Mouse (Mus musculus) MEL (cell line): ENCODE data around the gene Ppdpf. TPM values are rescaled to one million over a fixed set of nuclear protein-coding genes. Genes with fewer than 3 reads are reported as not detected.
A peak's percentile ranks its signal among the peaks of the same experiment; 100 is the strongest.

Experiments used
- DNase-seq: peaks from one replicate; pipeline ENCODE4 v3.0.0; 2011; ENCODE audit warnings: low read depth, low spot score
- H3K27ac ChIP-seq: 2 replicates; pipeline ENCODE4 v1.5.1; 2012; ENCODE audit warnings: low read depth, mild to moderate bottlenecking, control low read depth, low read length, moderate library complexity; ENCODE audit not compliant: control insufficient read depth
- H3K27me3 ChIP-seq, 2 experiments: fragments of 150-350 bp in 1 of 2; sonication (generic) in 1 of 2; 2 replicates each; pipeline ENCODE4 v1.6.1; 2012; ENCODE audit warnings: low read length in 2 of 2, mild to moderate bottlenecking in 2 of 2, improper control_type of control experiment in 1 of 2, moderate library complexity in 1 of 2; ENCODE audit not compliant: insufficient read depth in 2 of 2, control insufficient read depth in 1 of 2
- H3K36me3 ChIP-seq, 2 experiments: 2 replicates each; pipeline ENCODE4 v1.6.1; 2012 to 2014; ENCODE audit warnings: low read length in 2 of 2, improper control_type of control experiment in 1 of 2, inconsistent platforms in 1 of 2, mild to moderate bottlenecking in 1 of 2; ENCODE audit not compliant: insufficient read depth in 2 of 2, control insufficient read depth in 1 of 2
- H3K4me1 ChIP-seq, 2 experiments: fragments of 150-350 bp in 1 of 2; sonication (generic) in 1 of 2; 2 replicates each; pipeline ENCODE4 v1.6.1; 2012; ENCODE audit warnings: low read length in 2 of 2, improper control_type of control experiment in 1 of 2, mild to moderate bottlenecking in 1 of 2; ENCODE audit not compliant: insufficient read depth in 2 of 2, control insufficient read depth in 1 of 2
- H3K4me3 ChIP-seq, 2 experiments: fragments of 150-350 bp in 1 of 2; sonication (generic) in 1 of 2; 2 replicates each; pipeline ENCODE4 v1.5.1; 2012; ENCODE audit warnings: low read depth in 2 of 2, low read length in 2 of 2, mild to moderate bottlenecking in 2 of 2, moderate library complexity in 2 of 2, control low read depth in 1 of 2, improper control_type of control experiment in 1 of 2; ENCODE audit not compliant: control insufficient read depth in 1 of 2, insufficient read depth in 1 of 2
- H3K79me2 ChIP-seq: 2 replicates; pipeline ENCODE4 v1.6.1; 2012; ENCODE audit warnings: mild to moderate bottlenecking, low read length, moderate library complexity; ENCODE audit not compliant: control insufficient read depth, poor library complexity, insufficient read depth
- H3K9ac ChIP-seq: 2 replicates; pipeline ENCODE4 v1.6.1; 2012; ENCODE audit warnings: low read depth, mild to moderate bottlenecking, control low read depth, low read length, moderate library complexity; ENCODE audit not compliant: control insufficient read depth, poor library complexity, severe bottlenecking
- H3K9me3 ChIP-seq: fragments of 150-350 bp; sonication (generic); replicated peaks from 2 replicates; pipeline ENCODE4 v1.6.1; 2012; ENCODE audit warnings: mild to moderate bottlenecking, low read length, improper control_type of control experiment, moderate library complexity; ENCODE audit not compliant: insufficient read depth
- EP300 ChIP-seq, 2 experiments: IDR thresholded peaks; 2 replicates each; pipeline ENCODE4 v1.6.1; 2011; ENCODE audit warnings: improper control_type of control experiment in 2 of 2, low read length in 2 of 2, low read depth in 1 of 2, mild to moderate bottlenecking in 1 of 2
- JUND ChIP-seq: IDR thresholded peaks from 2 replicates; pipeline ENCODE4 v1.6.1; 2011; ENCODE audit warnings: low read depth, mild to moderate bottlenecking, improper control_type of control experiment, low read length
- KAT2A ChIP-seq: conservative IDR thresholded peaks from 2 replicates; pipeline ENCODE4 v1.6.1; 2012; ENCODE audit warnings: low read depth, low read length, improper control_type of control experiment, inconsistent platforms
- MAFK ChIP-seq: IDR thresholded peaks from 2 replicates; pipeline ENCODE4 v1.6.1; 2011; ENCODE audit warnings: low read depth, mild to moderate bottlenecking, low read length, improper control_type of control experiment, borderline replicate concordance
- MEF2A ChIP-seq: IDR thresholded peaks from 2 replicates; pipeline ENCODE4 v1.6.1; 2014; ENCODE audit warnings: low read depth, mild to moderate bottlenecking, inconsistent platforms, low read length, improper control_type of control experiment; ENCODE audit not compliant: poor library complexity, insufficient replicate concordance, severe bottlenecking; ENCODE audit errors: extremely low read depth
- MYC ChIP-seq: IDR thresholded peaks from 2 replicates; pipeline ENCODE4 v1.6.1; 2011; ENCODE audit warnings: low read depth, mild to moderate bottlenecking, low read length, improper control_type of control experiment, moderate library complexity
- NELFE ChIP-seq: IDR thresholded peaks from 2 replicates; pipeline ENCODE4 v1.6.1; 2011; ENCODE audit warnings: low read depth, low read length, improper control_type of control experiment
- POLR2A ChIP-seq, 2 experiments: IDR thresholded peaks; 2 replicates each; pipeline ENCODE4 v1.6.1; 2011 to 2012; ENCODE audit warnings: low read length in 2 of 2, mild to moderate bottlenecking in 2 of 2, control low read depth in 1 of 2, improper control_type of control experiment in 1 of 2, low read depth in 1 of 2, moderate library complexity in 1 of 2; ENCODE audit not compliant: control insufficient read depth in 1 of 2, insufficient read depth in 1 of 2, poor library complexity in 1 of 2
- POLR2AphosphoS5 ChIP-seq: IDR thresholded peaks from 2 replicates; pipeline ENCODE4 v1.6.1; 2012; ENCODE audit warnings: low read depth, borderline replicate concordance, mild to moderate bottlenecking, inconsistent platforms, low read length, moderate library complexity, mixed read lengths
- RCOR1 ChIP-seq: IDR thresholded peaks from 2 replicates; pipeline ENCODE4 v1.6.1; 2012; ENCODE audit warnings: low read depth, mild to moderate bottlenecking, inconsistent platforms, low read length, improper control_type of control experiment
- SIN3A ChIP-seq: IDR thresholded peaks from 2 replicates; pipeline ENCODE4 v1.6.1; 2012; ENCODE audit warnings: low read length, improper control_type of control experiment, inconsistent platforms
- TAL1 ChIP-seq: IDR thresholded peaks from 2 replicates; pipeline ENCODE4 v1.6.1; 2012; ENCODE audit warnings: mild to moderate bottlenecking, inconsistent platforms, low read length, moderate library complexity, mixed read lengths
- polyA plus RNA-seq, 2 experiments: library from polyadenylated mRNA; stranded (reverse) in 1 of 2; unstranded in 1 of 2; fragments of >175 nt in 1 of 2; fragments of >200 nt in 1 of 2; gene quantifications; 2 replicates each; pipeline versions ENCODE4 v1.2.1 to v1.2.4; 2012; ENCODE audit warnings: low replicate concordance in 2 of 2, low read depth in 1 of 2; ENCODE audit not compliant: insufficient read length in 2 of 2, insufficient read depth in 1 of 2, missing spikeins in 1 of 2
- total RNA-seq: library from RNA; depleted of rRNA; stranded (reverse); fragments of 300-350 nt; gene quantifications from 2 replicates; pipeline ENCODE4 v1.2.3, GENCODE M21; 2012

The Ppdpf gene
- total and polyA plus RNA-seq, 3 experiments, result 20.2 to 73.4 TPM; not detected in 1

DNA sequence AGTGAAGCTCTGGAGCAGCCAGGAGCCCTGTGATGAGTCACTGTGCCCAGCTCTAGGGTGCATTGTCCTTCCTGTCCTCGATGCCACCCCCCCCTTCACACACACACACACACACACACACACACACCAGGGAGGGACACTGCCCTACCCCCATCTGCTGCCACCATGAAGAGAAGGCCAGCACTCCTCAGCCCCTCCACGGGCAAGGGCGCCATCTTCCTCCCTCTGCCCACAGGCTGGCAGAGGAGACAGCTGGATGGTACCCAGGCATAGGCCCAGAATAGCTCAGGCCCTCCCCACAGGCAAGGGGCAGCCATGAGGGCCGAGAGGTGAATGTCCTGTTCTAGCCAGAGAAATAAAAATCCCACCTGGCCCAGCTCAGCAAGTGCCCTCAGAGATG is 31.2 kb upstream of the Ppdpf start:
- TF ChIP-seq NELFE (no peak), TAL1 (no peak), MYC (no peak)
- TF ChIP-seq, all 39 proteins: peak for 0
- Histone ChIP-seq H3K9ac (no peak overlapping the region), H3K4me3 (no peak overlapping the region), H3K27me3 (no peaks in the 10 kb centered on the region; a peak in 1 of 4 replicates), H3K27ac (no peak overlapping the region), H3K9me3 (no peaks in the 10 kb centered on the region), H3K79me2 (no peaks in the 10 kb centered on the region), H3K36me3 (no peaks in the 10 kb centered on the region), H3K4me1 (no peaks in the 10 kb centered on the region)
- DNase-seq, result no peak

DNA sequence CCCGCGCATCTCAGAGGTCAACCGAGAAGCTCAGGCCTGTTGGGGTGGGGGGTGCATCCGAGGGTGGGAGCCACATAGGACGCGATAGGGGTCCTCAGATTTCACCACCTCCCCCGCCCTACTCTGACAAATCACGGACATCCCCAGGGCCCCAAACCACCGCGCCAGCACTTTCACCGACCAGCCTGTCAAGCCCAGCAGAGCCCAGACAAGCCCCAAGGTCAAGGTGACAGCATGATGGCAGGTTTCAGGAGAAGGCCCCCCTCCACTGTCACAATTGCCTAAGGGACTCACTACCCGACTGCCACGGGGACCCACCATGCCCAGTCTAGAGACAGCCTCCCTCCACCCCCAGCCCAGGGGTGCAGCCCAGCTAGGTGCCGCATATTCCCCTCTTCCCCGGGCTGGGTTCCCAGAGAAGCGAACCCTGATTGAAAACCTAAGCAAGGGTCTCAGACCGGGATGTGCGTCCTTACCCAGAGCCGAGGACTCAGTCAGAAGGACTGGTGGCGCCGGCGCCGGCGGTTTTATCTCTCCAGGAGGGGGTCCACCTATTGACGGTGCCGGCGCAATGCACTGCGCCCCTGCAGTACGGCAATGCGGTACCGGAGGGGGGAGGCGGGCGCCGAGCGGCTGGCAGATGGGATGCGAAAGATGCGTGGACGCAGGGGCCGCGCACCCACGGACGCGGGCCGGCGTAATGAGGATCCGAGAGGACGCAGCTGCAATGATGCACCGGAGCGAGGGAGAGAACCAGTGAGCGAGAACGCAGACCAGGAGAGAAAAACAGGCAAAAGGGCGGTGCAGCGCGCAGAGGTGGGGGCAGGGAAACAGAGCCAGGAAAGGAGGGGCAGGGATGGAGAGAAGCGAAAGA is 30.6 kb upstream of the Ppdpf start, which contains the start of gene Eef1a2:
TSS of gene Eef1a2 (minus strand) at position 767 of the 874 bp plus-strand sequence.
- no peaks in the 10 kb centered on the region; a peak in 1 of 4 replicates for H3K27me3 ChIP-seq
- no peaks in the 10 kb centered on the region for H3K36me3 ChIP-seq
- no peaks in the 10 kb centered on the region for H3K9me3 ChIP-seq
- H3K27ac ChIP-seq, result no peak within 1 kb of the TSS
- no peak within 1 kb of the TSS for H3K4me3 ChIP-seq
- H3K9ac ChIP-seq, result no peak within 1 kb of the TSS
- no peak for DNase-seq
- H3K79me2 ChIP-seq, result no peaks in the 10 kb centered on the region
- H3K4me1 ChIP-seq, result no peaks in the 10 kb centered on the region
- no peak for TF ChIP-seq MEF2A
- no peak for TF ChIP-seq SIN3A
- TF ChIP-seq POLR2A (IDR thresholded peaks at IDR 0.05; ENCODE audit: control insufficient read depth in 1 of 2, insufficient read depth in 1 of 2, low read depth in 1 of 2, low read length in 2 of 2, poor library complexity in 1 of 2), result 0 out of 4 replicates have a peak, but pooled peaks of 1 of the 2 experiments have one; percentile 20

DNA sequence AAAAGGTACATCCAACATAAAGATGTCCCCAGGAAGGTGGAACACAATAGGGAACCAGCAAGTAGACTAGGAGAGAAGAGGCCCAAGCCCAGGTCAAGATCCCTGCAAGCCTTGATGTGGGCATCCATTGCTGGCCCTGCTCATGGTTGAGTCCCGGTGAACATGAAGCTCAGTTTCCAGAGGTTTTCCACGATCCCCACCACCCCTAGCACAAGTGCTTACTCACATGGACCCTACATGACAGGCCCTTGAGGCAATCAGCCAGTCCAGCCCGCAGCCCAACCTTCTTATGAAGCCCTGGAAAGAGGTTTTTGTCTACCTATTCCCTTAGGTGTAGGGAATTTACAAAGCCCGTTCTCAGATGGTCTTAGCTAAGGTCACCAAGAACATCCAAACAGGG is 29.9 kb upstream of the Ppdpf start:
- Histone ChIP-seq H3K27ac (no peak overlapping the region), H3K36me3 (no peaks in the 10 kb centered on the region), H3K79me2 (no peaks in the 10 kb centered on the region), H3K9me3 (no peaks in the 10 kb centered on the region), H3K27me3 (peaks cover 0 to 2% of the 10 kb centered on the region in 2 experiments; a peak in 1 of 4 replicates), H3K9ac (no peak overlapping the region), H3K4me3 (no peak overlapping the region), H3K4me1 (no peaks in the 10 kb centered on the region)
- no peak for TF ChIP-seq RCOR1
- TF ChIP-seq POLR2AphosphoS5, result no peak
- no peak for TF ChIP-seq MAFK
- no peak for TF ChIP-seq SIN3A
- no peak for TF ChIP-seq EP300 (IDR thresholded peaks at IDR 0.05; ENCODE audit: low read depth in 1 of 2, low read length in 2 of 2)
- TF ChIP-seq KAT2A, result no peak
- TF ChIP-seq MYC, result no peak
- TF ChIP-seq MEF2A, result no peak
- no peak for TF ChIP-seq JUND
- TF ChIP-seq NELFE, result no peak
- no peak for DNase-seq
